Mouse (Mus musculus) monocyte, adult 5-6 weeks (primary cell): ENCODE results near the gene Sel1l3. TPM values are rescaled to one million over a fixed set of nuclear protein-coding genes. Genes with fewer than 3 reads are reported as not detected.

Experiments used
- ATAC-seq: fragments of 153-309, 156-312 bp; replicated peaks from 2 replicates; pipeline ENCODE4 v1.8.0; 2017; ENCODE audit warnings: mild to moderate bottlenecking; ENCODE audit not compliant: low TSS enrichment, insufficient number of reproducible peaks, severe bottlenecking, poor library complexity, low FRiP score
- total RNA-seq: library from RNA; stranded (forward); fragments of 200-1000, 200-491, 200-594 nt; gene quantifications from 3 replicates; pipeline ENCODE4 v1.2.3, GENCODE M21; 2017

Sel1l3 gene
- 0.38 TPM in 1 of 3 replicates, not detected in the others for total RNA-seq

DNA sequence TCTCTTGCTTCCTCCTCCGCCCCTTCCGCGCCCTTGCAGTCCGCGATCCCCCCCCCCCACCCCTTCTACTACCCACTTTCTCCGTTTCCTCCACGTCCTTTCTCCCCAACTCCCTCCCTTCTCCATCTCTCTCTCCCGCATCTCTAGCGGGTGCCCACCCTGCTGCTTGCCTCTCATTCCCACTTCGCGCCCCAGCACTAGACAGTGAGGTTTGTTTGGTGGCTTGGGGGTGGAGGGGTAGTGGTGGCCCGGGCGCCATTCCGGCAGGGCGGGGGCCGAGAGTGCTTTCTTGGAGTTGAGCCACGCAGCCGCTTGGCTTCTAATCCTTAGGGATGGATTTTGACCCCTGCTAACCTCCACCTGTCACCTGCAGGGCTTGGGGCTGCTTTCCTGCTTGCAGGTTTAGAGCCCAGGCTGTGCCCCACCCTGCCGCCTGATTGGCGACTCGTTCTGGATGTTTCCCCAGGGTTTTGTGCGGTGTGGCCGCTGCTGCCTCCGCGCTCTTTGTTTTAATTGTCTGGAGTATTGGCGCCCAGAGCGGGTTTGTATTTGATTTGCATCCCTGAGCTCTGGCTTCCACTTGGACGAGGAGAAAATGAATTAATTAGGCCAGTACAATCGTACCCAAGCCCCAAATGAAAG is at the start of gene Sel1l3:
Gene Sel1l3, minus strand, starts transcription at position 217 of the 642 bp plus-strand sequence.
- ATAC-seq, result no peak

DNA sequence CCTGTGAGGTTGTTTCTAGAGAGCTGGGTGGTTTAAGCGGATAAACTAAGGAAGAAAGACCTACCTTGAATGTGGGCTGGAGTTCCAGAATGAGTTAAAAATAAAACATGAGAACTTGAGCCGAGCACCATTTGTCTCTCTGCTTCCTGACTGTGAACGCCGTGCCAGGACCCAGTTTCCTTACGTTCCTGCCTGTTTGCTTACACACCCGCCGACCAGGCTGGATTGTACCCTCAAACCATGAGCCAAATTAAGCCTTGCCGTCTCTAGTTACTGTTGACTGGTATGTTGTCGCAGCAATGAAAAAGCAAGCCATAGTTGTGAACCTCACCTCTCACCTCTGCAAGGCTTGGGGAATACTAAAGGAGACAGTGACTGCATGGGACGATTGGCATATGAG is 48.3 kb upstream of the Sel1l3 start:
- no peak for ATAC-seq

DNA sequence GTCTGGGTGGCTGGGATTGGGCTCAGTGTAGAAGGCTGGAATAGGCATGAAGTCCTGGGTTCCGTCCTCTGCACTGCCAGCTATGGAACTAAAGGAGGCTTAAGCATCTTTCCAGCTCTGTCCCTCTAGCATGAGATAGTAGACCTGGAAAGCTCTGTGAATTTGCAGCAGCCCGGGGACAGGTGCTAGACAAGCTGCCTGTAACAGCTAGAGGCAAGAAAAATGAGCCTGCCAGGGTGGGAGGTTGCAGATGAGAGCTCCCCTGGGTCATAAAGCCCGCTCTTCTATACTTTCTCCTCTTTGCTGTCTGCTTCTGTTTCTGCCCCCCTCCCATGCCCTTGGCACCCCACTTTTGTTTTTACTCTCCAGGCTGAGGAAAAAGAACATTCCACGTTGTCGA is 46.2 kb upstream of the Sel1l3 start:
- ATAC-seq, result no peak

DNA sequence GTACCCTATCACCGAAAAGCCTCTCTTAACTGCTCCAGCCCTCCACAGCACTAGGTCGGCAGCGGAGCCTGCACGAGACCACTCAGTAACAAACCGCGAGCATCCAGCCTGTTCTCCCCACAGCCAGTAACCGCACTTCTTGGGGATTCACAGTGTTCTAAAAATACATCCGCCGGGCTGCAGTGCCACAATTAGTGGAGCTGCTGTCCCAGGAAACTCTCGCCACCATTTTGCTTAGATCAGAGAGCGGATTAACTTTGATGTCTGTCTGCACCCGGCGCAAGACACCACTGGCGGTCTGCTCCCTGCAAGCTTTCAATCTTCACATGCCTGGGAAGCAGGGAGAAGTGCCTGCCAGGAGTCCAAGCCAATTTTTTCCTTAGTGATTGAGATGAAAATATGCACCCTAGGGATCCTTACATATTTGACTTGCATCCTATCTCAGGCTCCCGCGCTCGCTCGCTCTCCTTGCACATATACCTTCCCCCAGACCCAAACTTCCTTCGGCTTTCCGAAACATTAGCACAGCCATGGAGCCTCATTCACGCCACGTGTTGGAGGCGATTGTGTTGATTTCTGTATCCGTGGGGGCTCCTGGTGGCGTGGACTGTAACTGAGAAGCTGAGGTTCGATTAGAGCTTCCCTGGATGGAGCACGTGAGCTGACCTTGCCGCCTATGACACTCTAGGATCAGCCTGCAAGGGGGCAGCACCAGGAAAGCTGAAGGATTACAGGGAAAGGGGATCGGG is 44.5 kb upstream of the Sel1l3 start:
- no peak for ATAC-seq

DNA sequence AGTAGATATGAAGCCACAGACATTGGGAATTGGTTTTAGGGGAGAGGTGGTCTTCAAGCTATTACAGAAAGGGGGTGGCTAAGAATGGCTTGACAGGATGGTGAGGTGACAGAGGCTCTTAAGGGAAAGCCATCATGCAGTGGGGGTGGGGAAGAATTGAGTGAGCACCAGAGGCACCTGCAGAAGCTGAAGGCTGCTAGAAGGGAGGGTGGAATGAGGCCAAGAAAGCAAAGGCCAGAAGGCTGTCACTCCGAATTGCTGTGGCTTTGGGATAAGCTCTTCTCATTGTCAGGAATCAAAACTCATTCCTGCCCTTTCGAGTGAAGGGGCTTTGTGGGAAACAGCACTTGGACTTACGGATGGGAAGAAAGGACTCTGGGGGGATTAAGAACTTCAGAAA is 41.1 kb upstream of the Sel1l3 start:
- ATAC-seq, result no peak

DNA sequence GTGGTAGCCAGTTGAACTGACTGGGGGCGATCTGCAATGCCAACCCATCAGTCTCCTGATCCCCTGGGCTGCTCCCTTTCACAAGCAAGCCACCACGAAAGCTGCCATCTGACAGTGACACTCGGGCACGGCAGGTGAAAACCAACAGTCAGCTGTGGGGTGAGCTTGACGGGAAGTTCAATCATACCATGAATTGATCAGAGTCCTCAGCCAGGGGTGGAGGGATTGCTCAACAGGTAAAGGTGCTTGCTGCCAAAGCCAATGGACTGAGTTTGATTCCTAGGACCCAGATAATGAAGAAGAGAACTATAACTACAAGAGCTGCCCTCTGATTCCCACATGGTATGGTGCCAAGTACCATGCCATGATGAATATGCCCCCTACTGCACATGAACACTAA is 40.4 kb upstream of the Sel1l3 start:
- ATAC-seq, result no peak

DNA sequence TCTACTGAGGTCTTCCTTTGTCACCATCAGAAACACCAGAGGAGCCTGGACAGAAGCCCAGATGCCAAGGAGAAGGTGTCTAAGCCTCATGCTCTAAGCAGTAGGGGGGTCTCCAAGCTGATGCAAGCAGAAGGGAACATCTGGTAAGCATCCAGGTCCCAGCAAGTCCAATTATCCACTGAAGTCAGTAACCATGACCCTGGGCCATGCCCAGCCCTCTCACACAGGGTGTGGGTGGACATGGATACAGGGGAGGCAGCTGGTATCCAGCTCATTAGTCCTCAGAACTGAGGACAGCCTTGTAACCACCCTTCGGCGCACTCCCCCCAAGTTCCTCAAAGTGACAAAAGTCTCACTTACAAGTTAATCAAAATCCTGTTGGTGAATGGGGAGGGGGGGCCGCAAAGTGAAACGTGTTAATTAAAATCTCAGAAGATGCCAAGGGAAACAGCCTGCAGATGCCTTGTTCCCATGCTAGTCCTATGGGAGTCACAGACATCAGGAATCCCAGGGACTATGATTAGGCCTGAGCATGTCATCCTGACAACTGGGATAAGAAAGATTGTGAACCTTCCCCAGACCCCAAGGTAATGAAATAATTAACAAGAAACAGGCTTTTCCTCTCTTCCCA is 35.8 kb upstream of the Sel1l3 start:
- no peak for ATAC-seq

DNA sequence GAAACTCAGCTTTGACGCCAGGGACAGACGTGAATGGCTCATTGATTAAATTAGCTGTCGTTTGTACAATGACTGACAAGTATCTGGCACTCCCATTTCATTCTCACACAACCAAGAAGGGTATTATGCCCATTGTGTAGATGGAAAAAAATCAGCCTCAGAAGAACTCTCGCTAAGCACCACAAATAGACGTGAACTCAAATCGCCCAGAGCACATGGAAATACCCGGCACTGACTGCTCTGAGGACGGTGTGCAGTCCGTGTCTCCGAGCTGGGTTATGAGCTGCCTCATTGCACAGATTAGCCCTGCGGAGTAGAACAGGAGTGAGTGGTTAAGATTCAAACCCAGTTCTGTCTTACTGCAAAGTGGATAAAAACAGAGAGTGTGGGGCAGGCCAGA is 34.8 kb upstream of the Sel1l3 start:
- no peak for ATAC-seq

DNA sequence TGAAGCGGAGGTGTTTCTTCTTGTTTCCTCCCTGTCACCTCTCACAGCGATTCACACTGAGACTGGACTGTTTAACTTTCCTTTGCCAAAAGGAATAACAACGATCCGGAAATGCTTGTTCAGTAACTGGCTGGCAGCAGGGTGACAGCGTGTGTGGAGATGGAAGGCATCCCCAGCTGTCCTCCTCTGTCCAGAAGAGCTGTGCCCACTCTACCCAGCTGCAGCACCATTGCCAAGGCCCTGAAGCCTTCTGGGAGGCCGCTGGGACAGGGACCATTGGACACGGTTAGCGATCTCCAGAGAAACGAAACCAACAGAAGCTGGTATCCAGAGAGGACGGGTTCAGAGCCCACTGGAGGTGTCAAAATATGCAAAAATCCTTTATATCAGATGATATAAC is 30.2 kb upstream of the Sel1l3 start:
- no peak for ATAC-seq

DNA sequence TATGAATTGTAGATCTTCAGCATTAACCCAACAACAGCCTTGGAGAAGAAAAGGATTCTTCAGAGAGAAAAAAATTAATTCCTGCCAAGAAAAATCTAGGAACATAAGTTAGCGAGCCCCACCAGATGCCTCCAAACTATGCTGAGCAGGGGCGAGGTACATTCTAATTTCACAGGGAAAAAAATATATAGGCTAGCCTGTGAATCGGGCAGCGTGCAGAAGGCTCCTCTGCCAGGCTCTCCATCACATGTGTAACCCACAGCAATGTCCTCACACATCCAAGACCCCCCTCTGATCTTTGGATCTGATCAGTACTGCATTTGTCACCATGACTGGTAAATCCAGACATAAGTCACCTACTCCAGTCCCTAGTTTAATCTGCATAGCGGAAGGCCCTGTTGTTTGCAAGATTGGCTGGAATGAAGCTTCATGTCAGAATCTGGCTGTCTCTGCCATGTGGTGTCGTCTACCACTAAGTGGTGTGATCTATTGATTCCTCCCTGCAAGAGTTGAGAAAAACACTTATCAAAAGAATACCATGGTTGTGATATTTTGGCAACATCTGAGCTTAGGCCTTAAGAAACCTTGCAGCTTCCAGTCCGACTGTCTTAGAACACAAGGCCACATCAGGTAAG is 29.3 kb upstream of the Sel1l3 start:
- ATAC-seq, result no peak

DNA sequence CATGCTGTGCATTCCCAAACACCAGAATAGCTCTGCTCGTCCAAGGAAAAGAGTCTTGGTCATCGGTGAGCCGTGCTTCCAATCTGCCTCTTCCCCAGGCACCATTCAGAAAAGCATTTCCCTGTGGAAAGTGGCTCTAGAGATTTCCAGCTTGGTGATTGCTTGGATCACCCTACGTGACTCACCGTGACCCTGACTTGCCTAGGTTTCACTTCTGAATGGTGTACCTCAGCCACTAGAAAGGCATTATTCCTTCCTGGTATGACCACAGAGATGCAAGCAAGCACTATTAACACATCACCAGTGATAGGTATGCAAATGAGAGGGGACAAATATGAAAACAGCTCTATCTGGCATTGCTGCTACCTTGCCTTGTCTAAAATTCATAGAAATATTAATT is 28.2 kb upstream of the Sel1l3 start:
- ATAC-seq, result no peak

DNA sequence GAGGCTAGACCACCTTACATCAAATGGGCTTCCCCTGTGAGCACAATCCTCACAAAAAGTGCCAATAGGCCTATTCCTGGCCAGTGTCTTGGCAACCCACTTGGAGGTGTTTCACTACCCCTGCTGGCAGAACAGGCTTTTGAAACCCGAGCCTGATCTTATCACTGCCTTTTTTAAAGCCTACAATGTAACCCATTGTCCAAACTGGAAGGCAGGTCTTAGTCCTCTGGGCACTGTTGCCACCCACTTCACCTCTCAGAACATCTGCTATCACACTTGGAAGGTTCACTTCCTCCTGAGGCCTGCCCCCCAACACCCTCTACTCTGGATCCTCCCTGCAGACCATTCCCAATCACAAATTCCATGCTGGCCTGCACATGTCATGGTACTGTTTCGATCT is 27.4 kb upstream of the Sel1l3 start:
- ATAC-seq, result no peak

DNA sequence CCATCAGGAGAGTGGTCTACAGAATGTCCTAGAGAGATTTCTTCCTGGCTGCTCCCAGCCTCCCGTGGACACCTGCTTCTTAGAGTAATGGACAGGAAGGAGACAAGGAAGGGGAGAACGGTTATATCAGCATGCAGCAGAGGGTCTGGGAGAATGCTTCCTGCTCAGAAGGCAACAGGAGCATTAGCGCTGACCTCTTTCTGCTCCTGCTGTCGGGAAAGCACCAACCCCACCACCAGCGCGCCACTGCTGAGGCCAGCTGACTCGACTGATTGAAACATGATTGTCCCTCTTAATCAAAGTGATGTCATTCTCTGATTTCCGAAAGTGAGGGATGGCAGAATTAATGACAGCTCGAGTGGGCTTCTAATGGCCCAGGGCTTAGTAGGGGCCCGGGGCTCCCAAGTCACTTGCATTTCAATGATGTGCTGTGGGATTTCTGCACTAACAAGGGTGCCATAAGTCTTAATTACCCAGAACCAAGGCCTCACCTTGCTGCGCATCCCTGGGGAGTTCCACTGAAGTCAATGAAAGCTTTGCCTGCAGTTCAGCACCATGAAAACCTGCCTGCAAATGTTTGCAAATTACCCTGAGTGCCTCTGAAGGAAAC is 26.2 kb upstream of the Sel1l3 start:
- ATAC-seq, result no peak

DNA sequence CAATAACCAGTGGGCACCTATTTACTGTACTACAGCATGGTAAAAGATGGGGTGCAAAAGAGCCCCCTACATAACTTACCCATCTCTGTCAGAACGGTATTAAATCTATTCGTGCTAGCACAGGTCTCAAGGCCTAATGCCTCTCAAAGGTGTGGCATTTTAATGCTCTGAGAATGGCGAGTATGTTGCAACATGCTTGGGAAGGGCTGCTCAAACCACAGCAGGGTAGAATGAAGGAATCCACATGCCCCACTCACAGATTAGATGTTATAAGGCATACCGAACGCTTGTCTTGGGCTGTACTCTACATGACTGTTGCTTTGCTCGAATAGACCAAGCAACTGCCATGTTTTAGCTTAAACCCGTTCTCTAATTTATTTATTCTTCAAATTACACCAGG is 25.5 kb upstream of the Sel1l3 start:
- no peak for ATAC-seq

DNA sequence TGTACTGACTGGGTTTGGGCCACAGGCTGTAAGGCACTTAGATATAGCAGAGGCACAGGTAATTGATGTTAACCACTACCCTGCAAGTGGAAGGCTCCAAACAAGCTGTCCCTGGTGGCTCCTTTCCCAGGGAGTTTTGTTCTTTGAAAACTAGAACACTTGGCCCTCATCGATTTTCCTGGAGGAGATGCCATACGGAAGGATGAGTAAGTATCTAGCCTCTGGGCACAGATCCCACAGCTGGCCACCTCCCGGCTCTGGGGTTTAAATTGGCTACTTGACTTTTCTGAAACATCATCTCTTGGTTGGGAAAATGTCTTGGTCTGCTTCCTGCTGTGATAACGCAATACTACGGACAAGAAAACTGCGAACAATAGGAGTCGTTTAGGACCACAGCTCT is 25.0 kb upstream of the Sel1l3 start:
- no peak for ATAC-seq

DNA sequence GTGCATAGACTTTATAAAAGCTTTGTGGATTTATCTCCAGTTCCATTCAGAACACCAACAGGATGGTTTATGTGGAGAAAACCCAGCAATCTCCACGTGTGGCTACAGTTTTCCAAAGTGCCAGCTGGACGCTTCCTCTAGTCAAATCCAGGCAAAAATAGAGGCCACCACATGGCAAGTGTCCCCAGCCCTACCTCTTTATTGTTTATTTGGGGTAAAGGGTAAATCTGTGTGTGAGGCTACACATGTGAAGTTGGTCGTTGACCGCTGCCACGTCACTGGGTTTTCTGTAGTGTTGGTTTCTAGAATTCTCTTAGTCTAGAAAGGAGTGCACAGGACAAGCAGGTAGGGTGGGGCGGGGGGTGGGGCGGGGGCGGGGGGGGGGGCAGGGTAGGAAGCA is 23.0 kb upstream of the Sel1l3 start:
- ATAC-seq, result no peak

DNA sequence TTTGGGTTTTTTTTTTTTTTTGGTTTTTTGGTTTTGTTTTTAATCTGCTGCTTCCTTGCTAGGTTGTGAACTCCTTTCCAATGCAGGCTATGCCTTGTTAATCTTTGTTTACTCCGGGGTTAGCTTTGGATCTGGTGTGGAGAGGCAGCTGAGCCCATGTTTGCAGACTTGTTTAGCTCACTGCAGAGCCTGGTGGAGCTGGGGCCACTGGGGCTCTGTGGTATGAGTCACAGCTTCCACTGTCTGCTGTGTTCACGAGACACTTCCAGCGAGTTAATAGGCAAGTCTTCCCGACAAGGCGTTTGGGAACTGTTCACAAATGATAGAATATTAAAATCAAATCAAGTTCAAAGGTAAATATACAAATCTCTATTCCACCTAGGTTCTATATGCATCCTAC is 22.4 kb upstream of the Sel1l3 start:
- ATAC-seq, result no peak

DNA sequence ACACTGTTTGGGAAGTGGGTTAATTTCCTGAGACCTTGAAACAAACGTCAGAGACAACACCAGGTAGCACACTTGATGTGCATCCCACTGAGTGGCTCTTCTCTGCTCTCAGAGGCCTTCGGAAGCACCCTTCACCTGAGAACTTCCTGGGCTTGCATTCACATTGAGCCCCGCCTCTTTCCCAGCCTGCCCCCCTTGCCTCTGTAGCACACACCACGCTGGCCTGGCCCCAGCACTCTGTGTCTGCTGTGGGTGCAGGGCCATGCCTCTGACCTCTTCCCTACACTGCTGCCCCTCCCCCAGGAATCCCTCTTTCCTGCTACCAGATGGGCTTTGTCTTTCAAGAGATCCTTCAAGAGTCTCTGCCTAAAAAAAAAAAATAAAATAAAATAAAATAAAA is 21.8 kb upstream of the Sel1l3 start:
- no peak for ATAC-seq

DNA sequence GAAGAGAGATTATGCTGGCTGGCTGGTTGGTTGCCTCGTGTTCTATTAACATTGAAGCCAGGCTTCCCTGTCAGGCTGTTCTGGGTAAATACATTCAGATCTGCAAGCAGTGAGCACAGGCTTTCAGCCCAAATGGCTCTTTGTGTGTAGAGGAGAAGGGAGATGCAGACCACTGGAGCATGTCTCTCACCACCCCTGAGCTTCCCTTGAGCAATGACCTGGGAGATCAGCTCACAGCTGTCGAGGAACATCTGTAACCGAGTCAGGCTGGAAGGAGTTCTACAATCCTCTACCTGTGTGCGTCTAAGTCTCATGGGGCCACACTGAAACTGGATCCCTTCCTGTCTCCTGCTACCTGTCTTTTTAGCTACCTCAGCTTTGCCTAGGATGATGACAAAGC is 16.8 kb upstream of the Sel1l3 start:
- no peak for ATAC-seq
